Mouse (Mus musculus) gastrocnemius, postnatal 4 days (tissue): ENCODE data around the gene Ccr3. TPM values are rescaled to one million over a fixed set of nuclear protein-coding genes. Genes with fewer than 3 reads are reported as not detected.
"Not testable (repeated sequence)": the region's sequence is repeated elsewhere in the genome, so short reads cannot be mapped to it uniquely, and the experiment has no call there.

Source experiments
- DNase-seq, 2 experiments: peaks; one replicate each; pipeline ENCODE4 v3.0.0; 2021 to 2022; ENCODE audit warnings: low spot score in 2 of 2, mixed read lengths in 2 of 2
- total RNA-seq, 2 experiments: library from RNA; stranded (reverse); gene quantifications; 2 replicates each; pipeline ENCODE4 v1.2.3; 2021

The Ccr3 gene
- total RNA-seq, 2 experiments from 2014 or later, result not detected

DNA sequence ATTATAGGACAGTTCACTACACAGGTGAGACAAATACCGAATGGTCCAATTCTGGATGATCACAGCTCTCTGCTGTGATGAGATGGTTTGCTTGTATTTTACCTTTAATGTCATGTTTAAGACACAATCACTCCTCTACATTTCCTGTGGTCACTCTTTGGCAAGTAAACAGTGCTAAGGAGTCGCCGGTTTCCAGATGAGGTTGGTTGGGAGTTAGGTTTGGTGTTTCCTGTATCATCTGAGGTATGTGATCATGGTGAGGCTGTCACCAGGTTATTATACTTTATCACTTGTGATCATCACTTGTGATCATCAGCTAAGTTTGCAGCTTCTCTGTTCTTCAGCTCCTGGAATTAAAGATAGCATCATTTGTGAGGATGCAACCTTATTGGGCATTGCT, 19.2 kb downstream of the Ccr3 start:
- no peak for DNase-seq

DNA sequence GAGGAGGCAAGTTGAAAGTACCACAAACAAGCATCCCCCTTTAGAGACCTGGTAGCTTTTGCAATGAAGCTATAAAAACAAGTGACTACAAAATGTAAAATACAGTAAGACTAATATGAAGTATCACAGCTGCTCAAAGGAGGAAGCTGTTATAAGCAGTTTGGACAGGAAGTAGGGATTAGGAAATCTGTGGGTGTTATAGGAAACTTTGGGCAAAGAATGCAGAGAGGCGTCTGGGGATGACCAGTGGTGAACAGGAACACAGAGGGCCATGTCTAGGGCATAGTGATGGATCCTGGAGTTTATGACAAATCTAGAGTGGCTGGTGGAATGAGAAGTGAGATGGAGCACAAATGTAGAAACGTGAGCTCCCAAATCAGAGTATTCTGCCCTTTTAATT, 31.8 kb downstream of the Ccr3 start:
- no peak for DNase-seq

DNA sequence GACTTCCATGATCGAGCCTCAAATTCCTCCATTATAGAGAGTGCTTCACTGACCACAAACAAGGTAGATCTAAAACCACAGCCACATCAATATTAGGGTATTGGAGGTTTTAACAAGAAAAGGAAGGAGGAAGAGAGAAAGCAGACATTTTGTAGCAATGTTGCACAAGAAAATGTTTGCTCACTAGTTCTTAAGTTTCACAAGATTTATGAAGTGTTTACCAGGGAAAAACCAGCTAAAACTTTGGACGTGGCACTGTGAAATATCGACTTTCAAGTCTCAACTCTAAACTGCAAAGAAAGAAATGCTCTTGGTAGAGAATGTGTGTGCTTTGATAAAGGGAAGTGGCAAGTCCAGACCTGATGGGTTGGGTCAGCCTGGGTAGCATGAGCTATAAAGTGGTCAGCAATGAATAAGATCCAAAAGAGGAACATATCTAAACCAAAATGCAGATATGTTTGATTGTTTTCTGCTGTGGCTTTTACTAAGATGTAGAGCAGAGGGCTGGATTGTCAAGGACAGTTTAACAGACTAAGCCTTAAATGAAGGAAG, 34.5 kb downstream of the Ccr3 start:
- no peak for DNase-seq

DNA sequence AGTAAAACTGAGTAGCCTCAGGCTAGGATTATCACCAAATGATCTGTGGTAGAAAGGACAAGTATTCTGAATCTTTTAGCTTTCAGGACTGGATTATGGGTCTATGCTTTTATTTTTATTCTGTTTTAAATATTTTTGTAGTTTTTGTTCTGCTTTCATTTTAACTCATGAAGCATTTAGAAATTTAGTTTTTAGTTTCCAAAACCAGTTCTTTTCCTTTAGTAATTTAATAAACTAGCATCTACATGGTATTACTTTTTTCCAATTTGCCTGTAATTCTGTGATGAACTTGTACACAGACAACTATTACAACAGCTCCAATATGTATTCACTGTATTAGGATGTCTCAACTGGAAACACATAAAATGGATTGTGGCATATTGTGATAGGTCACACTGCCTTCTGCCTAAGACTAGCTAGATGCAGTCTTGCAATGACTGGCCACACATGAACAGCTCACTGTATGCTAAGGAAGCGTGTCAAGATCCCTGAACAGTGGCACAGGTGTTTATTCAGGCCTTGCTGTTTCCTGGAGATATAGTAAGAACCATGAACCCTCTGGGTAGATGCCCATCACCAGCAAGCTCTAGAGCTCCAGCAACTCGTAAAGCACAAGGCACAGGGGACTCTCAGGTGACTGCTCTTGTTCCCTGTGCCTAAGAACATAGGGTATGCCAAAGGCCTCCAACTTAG, 38.0 kb downstream of the Ccr3 start:
- no peak for DNase-seq

DNA sequence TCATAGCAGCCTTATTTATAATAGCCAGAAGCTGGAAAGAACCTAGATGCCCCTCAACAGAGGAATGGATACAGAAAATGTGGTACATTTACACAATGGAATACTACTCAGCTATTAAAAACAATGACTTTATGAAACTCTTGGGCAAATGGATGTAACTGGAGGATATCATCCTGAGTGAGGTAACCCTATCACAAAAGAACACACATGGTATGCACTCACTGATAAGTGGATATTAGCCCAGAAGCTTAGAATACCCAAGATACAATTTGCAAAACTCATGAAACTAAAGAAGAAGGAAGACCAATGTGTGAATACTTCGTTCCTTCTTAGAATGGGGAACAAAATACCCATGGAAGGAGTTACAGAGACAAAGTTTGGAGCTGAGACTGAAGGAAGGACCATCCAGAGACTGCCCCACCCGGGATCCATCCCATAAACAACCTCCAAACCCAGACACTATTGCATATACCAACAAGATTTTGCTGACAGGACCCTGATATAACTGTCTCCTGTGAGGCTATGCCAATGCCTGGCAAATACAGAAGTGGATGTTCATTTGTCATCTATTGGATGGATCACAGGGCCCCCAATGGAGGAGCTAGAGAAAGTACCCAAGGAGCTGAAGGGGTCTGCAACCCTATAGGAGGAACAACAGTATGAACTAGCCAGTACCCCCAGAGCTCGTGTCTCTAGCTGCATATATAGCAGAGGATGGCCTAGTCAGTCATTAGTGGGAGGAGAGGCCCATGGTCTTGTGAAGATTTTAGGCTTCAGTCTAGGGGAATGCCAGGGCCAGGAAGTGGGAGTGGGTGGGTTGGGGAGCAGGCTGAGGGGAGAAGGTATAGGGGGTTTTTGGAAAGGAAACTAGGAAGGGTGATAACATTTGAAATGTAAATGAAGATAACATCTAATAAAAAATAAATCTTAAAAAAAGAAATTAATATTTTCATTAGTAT, 40.0 kb downstream of the Ccr3 start:
- DNase-seq, result not testable (repeated sequence)

DNA sequence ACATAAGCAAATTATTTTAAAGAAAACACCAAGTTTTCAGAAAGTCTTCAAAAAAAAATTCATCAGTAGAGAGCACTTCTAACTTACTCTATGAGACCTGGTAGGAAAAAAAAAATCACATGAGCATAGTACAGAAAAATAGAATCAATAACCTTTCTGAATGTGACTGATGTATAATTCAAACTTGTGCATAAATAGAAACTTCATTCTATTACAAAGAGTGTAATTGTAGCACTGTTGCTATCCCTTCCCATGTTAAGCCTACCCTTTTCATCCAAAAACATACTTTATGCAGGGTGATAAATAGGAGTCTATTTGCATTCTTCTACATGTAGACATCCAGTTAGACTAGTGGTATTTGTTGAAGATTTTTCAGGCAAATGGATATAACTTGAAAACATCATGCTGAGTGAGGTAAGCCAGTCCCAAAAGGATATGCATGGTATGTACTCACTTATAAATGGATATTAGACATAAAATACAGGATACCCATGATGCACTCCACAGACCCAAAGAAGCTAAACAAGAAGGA, 44.9 kb downstream of the Ccr3 start:
- DNase-seq, result no peak

DNA sequence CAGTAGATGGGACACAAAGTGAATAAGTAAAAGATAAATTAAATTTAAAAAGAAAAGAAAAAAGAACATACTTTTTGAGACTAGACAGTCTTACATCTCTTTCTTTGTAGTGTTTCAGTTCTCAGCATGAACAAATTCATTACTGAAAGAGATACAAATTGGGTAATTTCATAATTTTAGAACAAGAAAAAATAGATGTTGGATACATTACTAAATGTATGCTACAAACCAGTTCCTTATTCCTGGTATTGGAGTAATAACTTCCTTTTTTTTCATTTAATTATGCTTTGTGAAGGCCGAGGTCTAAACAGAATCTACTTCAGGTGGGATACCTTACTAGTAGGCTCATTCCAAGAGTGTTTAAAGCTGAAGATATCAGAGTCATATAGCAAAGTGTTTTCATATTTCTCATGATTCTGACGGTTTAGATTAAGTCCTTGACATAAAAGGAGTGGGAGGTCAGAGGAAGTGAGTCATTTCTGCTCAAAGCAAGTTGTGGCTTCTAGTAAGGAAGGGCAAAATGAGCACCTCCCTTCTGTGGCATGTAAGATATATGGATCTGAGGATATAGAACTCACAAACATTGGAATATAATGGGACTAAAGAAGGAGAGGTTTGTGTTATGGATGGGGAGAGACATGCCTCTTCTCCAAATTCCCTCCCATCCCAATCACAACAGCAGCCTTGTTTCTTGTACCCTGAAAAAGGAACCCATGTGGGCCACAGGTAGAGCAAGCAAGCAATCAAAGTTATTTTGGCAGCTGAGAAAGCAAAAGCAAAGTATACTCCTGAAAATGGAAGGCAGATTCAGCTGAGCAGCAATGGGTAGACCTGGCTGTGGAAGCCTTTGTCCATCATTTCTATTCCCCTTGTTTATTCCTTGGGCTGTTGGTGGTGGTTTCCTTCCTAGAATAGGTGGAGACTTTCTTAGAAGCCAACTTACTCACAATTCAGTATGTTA, 46.6 kb downstream of the Ccr3 start:
- DNase-seq, result no peak

DNA sequence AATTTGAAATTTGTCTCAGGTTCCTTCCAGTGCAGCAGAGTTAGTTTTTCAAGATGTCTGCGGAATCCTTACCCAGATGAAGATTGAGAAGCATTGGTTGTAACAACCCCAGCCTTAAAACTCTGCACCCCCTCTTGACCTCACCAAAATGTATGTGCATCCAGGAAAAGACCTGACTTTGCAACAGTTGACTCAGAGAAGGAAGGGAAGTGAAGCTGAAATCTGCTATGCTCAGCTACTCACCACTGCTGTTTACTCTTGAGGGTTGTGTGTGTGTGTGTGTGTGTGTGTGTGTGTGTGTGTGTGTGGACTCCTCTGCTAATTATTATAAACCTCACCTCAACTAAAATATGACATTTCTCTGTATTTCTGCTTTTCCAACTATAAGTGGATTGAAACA, 49.7 kb downstream of the Ccr3 start:
- no peak for DNase-seq

DNA sequence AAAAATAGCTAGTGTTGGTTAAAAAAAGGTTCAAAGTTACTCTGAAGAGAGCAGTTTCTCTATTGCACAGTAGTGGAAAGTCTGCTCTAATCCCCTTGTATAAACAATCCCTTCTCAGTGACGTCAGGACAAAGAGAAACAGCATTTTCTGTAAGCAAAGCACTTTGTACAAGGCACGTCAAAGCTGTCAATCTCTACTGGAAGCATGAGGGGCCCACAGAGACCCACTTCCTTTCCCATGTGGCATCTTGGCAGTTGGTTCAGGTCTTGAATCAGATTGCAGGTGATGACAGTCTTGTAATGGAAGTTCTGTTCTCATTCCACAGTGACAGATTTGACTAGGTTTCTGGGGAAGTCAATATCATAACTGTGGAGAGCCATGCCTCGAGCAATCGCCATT, 58.0 kb downstream of the Ccr3 start:
- no peak for DNase-seq

DNA sequence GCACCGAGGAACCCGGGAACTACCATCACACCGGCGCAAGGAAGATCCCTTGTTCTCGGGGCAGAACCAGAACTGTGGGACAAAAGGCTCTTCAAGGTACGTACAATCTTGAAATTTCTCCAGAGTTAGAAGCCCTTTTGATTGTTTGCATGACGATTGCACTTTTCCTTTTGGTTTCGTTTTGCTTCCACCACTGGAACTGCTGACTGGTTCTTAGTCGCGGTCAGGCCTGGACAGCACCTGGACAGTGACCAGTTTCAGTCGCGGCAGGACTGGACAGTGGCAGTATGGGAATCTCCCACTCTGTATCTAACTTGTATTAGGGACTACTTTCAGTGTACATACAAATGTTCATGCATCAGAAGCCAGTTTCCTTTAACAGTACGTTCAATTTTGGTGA, 58.7 kb downstream of the Ccr3 start:
- DNase-seq, result not testable (repeated sequence)

Other genes starting within 250 kb of the Ccr3 start
- gene Cxcr6, start 215.5 kb upstream of the Ccr3 start, total RNA-seq, result not detected
- gene Fyco1, start 170.1 kb upstream of the Ccr3 start, total RNA-seq, result 100 to 1,000 TPM; 130 to 141 TPM
- not detected for gene Xcr1, start 159.9 kb upstream of the Ccr3 start, total RNA-seq
- 1 to 10 TPM; 3.7 to 4.2 TPM for gene Ccr1, start 53.3 kb upstream of the Ccr3 start, total RNA-seq
- not detected for gene Ccr1l1, start 43.6 kb upstream of the Ccr3 start, total RNA-seq
- gene Ccr2, start 80.0 kb downstream of the Ccr3 start, total RNA-seq, result 1 to 10 TPM in 1 of 2 experiments, under 1 TPM in 1; 0.98 to 1.2 TPM
- gene Ccr5, start 99.6 kb downstream of the Ccr3 start, total RNA-seq, result under 1 TPM; 0.08 to 0.12 TPM